Mouse (Mus musculus): ENCODE measurements around the gene Rps3. TPM values are rescaled to one million over a fixed set of nuclear protein-coding genes. Genes with fewer than 3 reads are reported as not detected.
A peak's percentile ranks its signal among the peaks of the same experiment; 100 is the strongest.

The Rps3 gene
- polyA plus RNA-seq, 1 experiment from 2014 or later: 818 TPM

GRCm38 (mm10) chr7:99469680-99470405 is 13.7 kb downstream of the Rps3 start:
- Histone ChIP-seq H3K9me3 (ENCODE audit: control insufficient read depth, low read length) (no peaks in the 10 kb centered on the region), H3K27ac (ENCODE audit: low read length) (peak overlapping the region; percentile 95), H3K9ac (ENCODE audit: low read length) (0 out of 2 replicates have a peak overlapping the region, but pooled peaks have one; percentile 31), H3K4me3 (ENCODE audit: low read length) (no peak overlapping the region), H3K36me3 (ENCODE audit: control insufficient read depth, insufficient read depth, low read length) (peaks cover 16% of the 10 kb centered on the region), H3K4me1 (replicated peaks; ENCODE audit: control insufficient read depth, insufficient read depth, low read length) (peaks cover 37% of the 10 kb centered on the region), H3K27me3 (ENCODE audit: control insufficient read depth, insufficient read depth, low read depth, low read length) (no peaks in the 10 kb centered on the region), H3K4me2 (ENCODE audit: low read depth, low read length) (no peak overlapping the region)
- ATAC-seq (ENCODE audit: low read depth): no peak
- 70% methylated on average over 17 of the region's 17 CpGs for WGBS

GRCm38 (mm10) chr7:99468283-99469132 is 15.0 kb downstream of the Rps3 start:
- ATAC-seq (ENCODE audit: low read depth): peak; percentile 84
- peak overlapping the region; percentile 95 for H3K27ac ChIP-seq (ENCODE audit: low read length)
- peaks cover 12% of the 10 kb centered on the region for H3K36me3 ChIP-seq (ENCODE audit: control insufficient read depth, insufficient read depth, low read length)
- H3K9me3 ChIP-seq (ENCODE audit: control insufficient read depth, low read length): no peaks in the 10 kb centered on the region
- peak overlapping the region; percentile 85 for H3K4me2 ChIP-seq (ENCODE audit: low read depth, low read length)
- H3K4me3 ChIP-seq (ENCODE audit: low read length): peak overlapping the region; percentile 60
- H3K9ac ChIP-seq (ENCODE audit: low read length): peak overlapping the region; percentile 74
- H3K4me1 ChIP-seq (replicated peaks; ENCODE audit: control insufficient read depth, insufficient read depth, low read length): peaks cover 29% of the 10 kb centered on the region
- no peaks in the 10 kb centered on the region for H3K27me3 ChIP-seq (ENCODE audit: control insufficient read depth, insufficient read depth, low read depth, low read length)
- 2% methylated on average over 72 of the region's 145 CpGs for whole genome bisulfite sequencing

- peak overlapping the region; percentile 60 for H3K4me3 ChIP-seq (ENCODE audit: low read length)
- H3K9ac ChIP-seq (ENCODE audit: low read length): peak overlapping the region; percentile 74
- ATAC-seq (ENCODE audit: low read depth): peak; percentile 37
- peak overlapping the region; percentile 85 for H3K4me2 ChIP-seq (ENCODE audit: low read depth, low read length)
- no peaks in the 10 kb centered on the region for H3K27me3 ChIP-seq (ENCODE audit: control insufficient read depth, insufficient read depth, low read depth, low read length)
- no peaks in the 10 kb centered on the region for H3K9me3 ChIP-seq (ENCODE audit: control insufficient read depth, low read length)
- H3K4me1 ChIP-seq (replicated peaks; ENCODE audit: control insufficient read depth, insufficient read depth, low read length): peaks cover 29% of the 10 kb centered on the region
- peak overlapping the region; percentile 95 for H3K27ac ChIP-seq (ENCODE audit: low read length)
- 14% methylated on average over 11 of the region's 11 CpGs for WGBS
- H3K36me3 ChIP-seq (ENCODE audit: control insufficient read depth, insufficient read depth, low read length): peaks cover 7% of the 10 kb centered on the region; the same call in 1 of the 2 replicates
Observed at GRCm38 (mm10) chr7:99467916-99468282, 15.6 kb downstream of the Rps3 start.

- Histone ChIP-seq H3K27ac (ENCODE audit: low read length) (peak within 1 kb of the TSS; percentile 95; the same call in 1 of the 2 replicates), H3K36me3 (ENCODE audit: control insufficient read depth, insufficient read depth, low read length) (no peaks in the 10 kb centered on the region), H3K4me3 (ENCODE audit: low read length) (0 out of 2 replicates have a peak within 1 kb of the TSS, but pooled peaks have one; percentile 3), H3K9ac (ENCODE audit: low read length) (0 out of 2 replicates have a peak within 1 kb of the TSS, but pooled peaks have one; percentile 26), H3K9me3 (ENCODE audit: control insufficient read depth, low read length) (no peaks in the 10 kb centered on the region), H3K4me1 (replicated peaks; ENCODE audit: control insufficient read depth, insufficient read depth, low read length) (peaks cover 29% of the 10 kb centered on the region), H3K27me3 (ENCODE audit: control insufficient read depth, insufficient read depth, low read depth, low read length) (no peaks in the 10 kb centered on the region), H3K4me2 (ENCODE audit: low read depth, low read length) (peak within 1 kb of the TSS; percentile 34; the same call in 1 of the 2 replicates)
- WGBS: 24% methylated on average over 8 of the region's 8 CpGs
- ATAC-seq (ENCODE audit: low read depth): no peak
Observed at GRCm38 (mm10) chr7:99465811-99466210, 17.7 kb downstream of the Rps3 start, which contains the start of gene Klhl35. Gene Klhl35, plus strand, starts transcription at chr7:99466004.

GRCm38 (mm10) chr7:99463120-99463519 is 20.4 kb downstream of the Rps3 start:
- H3K9ac ChIP-seq (ENCODE audit: low read length): no peak overlapping the region
- H3K36me3 ChIP-seq (ENCODE audit: control insufficient read depth, insufficient read depth, low read length): no peaks in the 10 kb centered on the region; the same call in 1 of the 2 replicates
- no peak overlapping the region for H3K4me2 ChIP-seq (ENCODE audit: low read depth, low read length)
- no peaks in the 10 kb centered on the region for H3K9me3 ChIP-seq (ENCODE audit: control insufficient read depth, low read length)
- ATAC-seq (ENCODE audit: low read depth): no peak
- 82% methylated on average over 2 of the region's 2 CpGs for WGBS
- H3K4me3 ChIP-seq (ENCODE audit: low read length): no peak overlapping the region
- H3K27ac ChIP-seq (ENCODE audit: low read length): no peak overlapping the region
- H3K27me3 ChIP-seq (ENCODE audit: control insufficient read depth, insufficient read depth, low read depth, low read length): no peaks in the 10 kb centered on the region
- H3K4me1 ChIP-seq (replicated peaks; ENCODE audit: control insufficient read depth, insufficient read depth, low read length): peaks cover 20% of the 10 kb centered on the region

GRCm38 (mm10) chr7:99459888-99460652 is 23.5 kb downstream of the Rps3 start:
- no peak overlapping the region for H3K27ac ChIP-seq (ENCODE audit: low read length)
- no peak overlapping the region for H3K9ac ChIP-seq (ENCODE audit: low read length)
- no peak overlapping the region for H3K4me2 ChIP-seq (ENCODE audit: low read depth, low read length)
- WGBS: 86% methylated on average over 15 of the region's 15 CpGs
- H3K27me3 ChIP-seq (ENCODE audit: control insufficient read depth, insufficient read depth, low read depth, low read length): no peaks in the 10 kb centered on the region
- no peaks in the 10 kb centered on the region for H3K9me3 ChIP-seq (ENCODE audit: control insufficient read depth, low read length)
- no peak overlapping the region for H3K4me3 ChIP-seq (ENCODE audit: low read length)
- no peaks in the 10 kb centered on the region for H3K4me1 ChIP-seq (replicated peaks; ENCODE audit: control insufficient read depth, insufficient read depth, low read length)
- no peaks in the 10 kb centered on the region; the same call in 1 of the 2 replicates for H3K36me3 ChIP-seq (ENCODE audit: control insufficient read depth, insufficient read depth, low read length)
- no peak for ATAC-seq (ENCODE audit: low read depth)

GRCm38 (mm10) chr7:99458849-99459248 is 24.7 kb downstream of the Rps3 start:
- H3K4me1 ChIP-seq (replicated peaks; ENCODE audit: control insufficient read depth, insufficient read depth, low read length): no peaks in the 10 kb centered on the region
- H3K9me3 ChIP-seq (ENCODE audit: control insufficient read depth, low read length): no peaks in the 10 kb centered on the region
- H3K9ac ChIP-seq (ENCODE audit: low read length): no peak overlapping the region
- no peaks in the 10 kb centered on the region; the same call in 1 of the 2 replicates for H3K36me3 ChIP-seq (ENCODE audit: control insufficient read depth, insufficient read depth, low read length)
- no peak overlapping the region for H3K4me2 ChIP-seq (ENCODE audit: low read depth, low read length)
- H3K4me3 ChIP-seq (ENCODE audit: low read length): no peak overlapping the region
- WGBS: 86% methylated on average over 8 of the region's 8 CpGs
- ATAC-seq (ENCODE audit: low read depth): no peak
- no peak overlapping the region for H3K27ac ChIP-seq (ENCODE audit: low read length)
- no peaks in the 10 kb centered on the region for H3K27me3 ChIP-seq (ENCODE audit: control insufficient read depth, insufficient read depth, low read depth, low read length)

- no peak for ATAC-seq (ENCODE audit: low read depth)
- no peaks in the 10 kb centered on the region for H3K27me3 ChIP-seq (ENCODE audit: control insufficient read depth, insufficient read depth, low read depth, low read length)
- H3K4me1 ChIP-seq (replicated peaks; ENCODE audit: control insufficient read depth, insufficient read depth, low read length): no peaks in the 10 kb centered on the region
- no peak overlapping the region for H3K27ac ChIP-seq (ENCODE audit: low read length)
- no peaks in the 10 kb centered on the region; the same call in 1 of the 2 replicates for H3K36me3 ChIP-seq (ENCODE audit: control insufficient read depth, insufficient read depth, low read length)
- no peaks in the 10 kb centered on the region for H3K9me3 ChIP-seq (ENCODE audit: control insufficient read depth, low read length)
- no peak overlapping the region for H3K4me3 ChIP-seq (ENCODE audit: low read length)
- H3K4me2 ChIP-seq (ENCODE audit: low read depth, low read length): no peak overlapping the region
- WGBS: 63% methylated on average over 4 of the region's 4 CpGs
- no peak overlapping the region for H3K9ac ChIP-seq (ENCODE audit: low read length)
Observed at GRCm38 (mm10) chr7:99454044-99454443, 29.5 kb downstream of the Rps3 start.

Measured in lung, embryonic 16.5 days (tissue).